Mouse (Mus musculus): ENCODE measurements at regions not wholly inside any gene's neighbourhood (a gene's known extent, or its start where the extent isn't known, plus 50 kb on each side); places are given as distances from the start of the nearest gene placed in this dataset.
"Not testable (repeated sequence)": the region's sequence is repeated elsewhere in the genome, so short reads cannot be mapped to it uniquely, and the experiment has no call there.

DNA sequence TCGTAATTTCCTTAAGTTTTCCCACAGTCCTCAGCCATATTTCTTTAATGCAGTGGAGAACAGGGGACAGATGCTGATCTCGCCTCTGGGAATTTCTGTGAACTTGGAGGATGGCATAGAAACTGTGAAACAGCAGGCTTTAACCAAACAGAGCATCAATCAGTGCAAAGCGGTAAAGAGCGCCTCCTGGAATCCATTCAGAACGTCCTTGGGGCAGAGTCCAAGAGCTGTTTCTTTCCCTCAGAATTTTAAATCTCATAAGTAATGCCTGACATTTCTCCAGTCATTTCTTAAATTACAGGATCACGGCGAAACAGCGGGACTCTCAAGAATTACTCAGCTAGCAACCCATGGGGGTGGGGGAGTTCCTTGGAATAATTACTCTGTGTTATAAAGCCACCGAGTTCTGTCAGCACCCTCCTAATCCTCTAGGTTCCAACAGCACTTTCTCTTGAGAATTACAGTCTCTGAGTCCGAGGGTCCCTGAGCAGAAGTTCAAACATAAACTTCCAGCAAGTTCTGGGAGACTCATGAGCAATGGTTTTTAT lies 105.2 kb upstream of the Rhobtb1 start:
- no peak for DNase-seq

DNA sequence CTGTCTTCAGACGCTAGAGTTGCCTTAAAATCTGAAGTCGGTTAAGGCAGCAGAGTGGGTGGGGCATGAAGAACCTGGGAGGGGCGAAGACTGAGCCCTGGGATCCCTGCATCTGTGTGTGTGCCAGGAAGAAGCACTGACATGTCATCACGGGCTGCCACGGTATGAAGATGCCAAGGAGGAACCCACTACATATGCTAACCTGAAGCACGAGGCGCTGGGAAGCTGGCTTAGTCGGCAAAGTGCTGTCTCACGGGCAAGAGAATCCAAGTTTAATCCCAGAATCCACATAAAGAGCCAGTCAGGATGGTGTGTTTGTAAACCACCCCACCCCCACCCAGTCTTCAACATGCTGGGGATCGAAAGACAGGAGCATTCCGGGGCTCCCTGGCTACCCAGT lies 73.2 kb upstream of the Rhobtb1 start:
- DNase-seq = no peak

DNA sequence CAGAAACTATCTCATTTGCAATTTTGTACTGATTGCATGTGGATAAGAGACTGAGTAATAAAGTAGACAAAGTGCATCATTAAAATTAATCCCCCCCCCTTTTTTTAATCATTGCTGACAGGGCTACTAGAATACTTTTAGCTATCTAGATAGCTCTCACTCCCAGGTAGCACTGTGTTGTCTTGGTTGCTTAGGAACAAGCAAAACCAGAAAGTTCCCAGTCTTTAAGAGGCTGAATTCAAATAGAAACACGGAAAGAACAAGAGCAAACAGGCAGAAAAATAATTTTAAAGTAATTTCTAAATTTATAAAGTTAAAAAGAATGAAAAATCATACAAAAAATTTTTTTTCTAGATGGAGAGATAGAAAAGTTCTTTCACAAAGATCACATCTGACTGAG lies 65.0 kb upstream of the Rhobtb1 start:
- DNase-seq = no peak

DNA sequence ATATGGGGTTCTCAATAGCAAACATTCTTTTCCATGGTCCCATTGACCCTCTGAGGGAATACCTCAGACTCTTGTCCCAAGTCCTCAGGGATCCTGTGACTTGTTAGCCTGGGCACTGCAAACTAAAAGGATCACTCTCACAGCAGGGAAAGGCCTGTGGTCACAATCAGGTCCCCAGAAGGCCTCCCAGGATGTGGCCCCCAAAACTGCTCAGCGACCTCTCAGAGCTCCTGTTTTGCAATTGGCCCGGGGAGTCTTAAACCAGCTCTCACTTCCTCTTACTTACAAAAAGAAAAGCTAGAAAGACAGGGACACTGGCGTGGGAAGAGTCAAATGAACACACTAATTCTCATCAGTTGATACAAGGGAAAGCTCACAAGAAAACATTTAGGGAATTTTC lies 59.4 kb upstream of the Rhobtb1 start:
- no peak for DNase-seq

DNA sequence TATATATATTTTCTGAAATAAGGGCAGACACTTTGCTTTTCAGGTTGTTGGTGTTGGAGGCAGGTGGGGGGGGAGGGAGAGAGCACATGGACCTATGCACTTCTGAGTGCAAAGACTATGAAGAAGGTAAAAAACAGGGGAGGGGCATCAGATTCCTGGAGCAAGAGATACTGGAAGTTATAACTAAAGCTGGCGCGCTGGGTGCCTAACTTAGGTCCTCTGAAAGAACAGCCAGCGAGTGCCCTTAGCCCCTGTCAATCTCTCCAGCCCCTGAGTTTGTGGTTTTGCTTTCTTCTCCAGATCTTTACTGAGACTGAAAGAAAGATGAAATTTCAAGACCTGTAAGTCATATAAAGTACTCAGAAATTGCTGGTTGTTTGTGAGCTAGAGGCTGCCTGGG lies 51.2 kb upstream of the Rhobtb1 start:
- no peak for DNase-seq

DNA sequence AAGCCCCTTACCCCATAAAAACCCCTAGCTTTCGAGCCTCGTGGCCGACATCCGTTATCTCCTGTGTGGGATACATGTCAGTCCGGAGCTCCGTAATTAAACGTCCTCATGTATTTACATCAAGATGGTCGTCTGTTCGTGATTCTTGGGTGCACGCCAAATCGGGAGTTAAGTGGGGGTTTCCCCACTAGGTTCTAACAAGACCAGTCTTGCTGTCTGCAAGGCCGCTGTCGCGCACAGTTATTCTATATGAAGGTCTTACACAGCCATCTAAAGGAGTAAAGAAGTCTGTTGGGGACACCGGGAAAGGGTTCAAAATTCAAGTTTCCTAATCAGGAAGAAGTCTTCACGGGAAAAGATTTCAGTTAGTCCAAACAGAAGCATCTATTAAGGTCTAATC lies 50.5 kb upstream of the Rhobtb1 start:
- DNase-seq = not testable (repeated sequence)

Measured in kidney, adult 9 months (tissue).